Mouse (Mus musculus) C2C12 (cell line): ENCODE measurements at regions not wholly inside any gene's neighbourhood (a gene's known extent, or its start where the extent isn't known, plus 50 kb on each side); places are given as distances from the start of the nearest gene placed in this dataset.

Source experiments
- CTCF ChIP-seq: IDR thresholded peaks from one replicate; pipeline ENCODE4 v1.5.1; 2011; ENCODE audit not compliant: control insufficient read depth, insufficient read depth, insufficient read length
- USF1 ChIP-seq: IDR thresholded peaks from one replicate; pipeline ENCODE4 v1.6.1; 2011; ENCODE audit warnings: low read depth, mild to moderate bottlenecking, control low read depth, moderate library complexity

DNA sequence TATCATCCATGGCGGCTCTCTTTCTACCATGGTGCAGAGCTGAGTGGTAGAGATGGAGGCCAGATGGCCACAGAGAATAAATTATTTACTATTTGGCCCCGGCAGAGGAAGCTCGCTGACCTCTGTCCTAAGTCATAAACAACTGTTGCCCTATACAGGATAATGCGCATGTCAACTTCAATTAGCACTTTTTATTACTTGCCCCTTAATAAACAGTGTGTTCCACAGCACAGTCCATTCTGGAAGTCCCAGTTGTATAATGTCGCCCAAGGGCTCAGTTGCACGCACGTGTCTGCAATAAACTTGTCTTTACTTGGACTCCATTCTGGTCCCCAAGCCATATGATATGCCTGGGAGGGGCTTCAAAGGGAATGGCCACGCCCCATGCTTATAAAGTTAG is 150.1 kb upstream of the Runx1 start:
- TF ChIP-seq USF1 (no peak), CTCF (no peak)
